Comparison of ENCODE assay signal across 35 mouse cellular contexts in the genomic region with DNA sequence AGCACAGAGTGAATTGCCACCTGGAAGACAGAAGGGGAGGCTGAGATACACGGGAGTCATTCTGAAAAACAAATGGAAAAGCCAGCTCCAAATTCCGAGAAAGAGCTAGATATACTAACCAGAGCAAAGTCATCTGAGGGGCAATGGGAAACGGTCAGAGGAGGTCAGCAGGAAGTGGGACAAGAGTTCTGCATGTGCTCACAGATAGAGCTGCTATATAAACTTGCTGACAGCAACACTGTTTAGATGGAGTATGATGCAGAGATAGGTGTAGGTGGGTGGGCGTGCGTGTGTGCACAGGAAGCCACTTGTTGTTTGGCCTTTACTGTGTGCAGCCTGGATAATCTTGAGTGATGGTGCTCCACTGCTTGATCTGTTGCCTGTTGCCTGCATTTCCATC.
"Had no signal": no experiment of that assay in that cellular context is flagged by ENCODE, and none has a peak within 500 bp of the region (broad histone marks: within the 10 kb centered on the region; RNA-seq: fewer than 3 reads in every experiment).

No protein-coding gene starts in this region.

- DNase-seq: heart, adult 2 months; heart, postnatal 14 days; heart, postnatal 36 days; heart, postnatal 4 days; kidney, adult 11 months; kidney, adult 18-20 months; kidney, adult 2 months; kidney, adult 8-10 months; kidney, adult 9 months; kidney, postnatal 10 days; kidney, postnatal 14 days; kidney, postnatal 25 days; kidney, postnatal 36 days; kidney, postnatal 4 days; layer of hippocampus, adult 9-11 months; layer of hippocampus, postnatal 36 days had no signal

- H3K27me3 ChIP-seq: heart, embryonic 12.5 days; heart, embryonic 13.5 days; heart, embryonic 15.5 days; hindbrain, embryonic 12.5 days; hindbrain, embryonic 13.5 days; hindbrain, embryonic 15.5 days; intestine, embryonic 15.5 days; kidney, embryonic 15.5 days had no signal

- H3K4me1 ChIP-seq: hindbrain, embryonic 12.5 days; hindbrain, embryonic 15.5 days; intestine, embryonic 15.5 days had no signal

- ATAC-seq: hindbrain, embryonic 16.5 days; hindbrain, postnatal 0 days; inflammation-experienced regulatory T-cells, adult 6 months; intestine, embryonic 15.5 days; intestine, embryonic 16.5 days; intestine, postnatal 0 days had no signal

- H3K9ac ChIP-seq: heart, embryonic 12.5 days; heart, embryonic 13.5 days; heart, embryonic 15.5 days; hindbrain, embryonic 12.5 days; hindbrain, embryonic 13.5 days; hindbrain, embryonic 14.5 days; hindbrain, embryonic 15.5 days; intestine, embryonic 15.5 days; kidney, embryonic 15.5 days had no signal

- H3K36me3 ChIP-seq: heart, embryonic 15.5 days; intestine, embryonic 15.5 days had no signal

- H3K4me3 ChIP-seq: heart, adult 2 months; heart, embryonic 10.5 days; heart, embryonic 12.5 days; heart, embryonic 13.5 days; heart, embryonic 15.5 days; hindbrain, embryonic 10.5 days; hindbrain, embryonic 12.5 days; hindbrain, embryonic 13.5 days; hindbrain, embryonic 15.5 days; intestine, embryonic 15.5 days; kidney, embryonic 15.5 days; layer of hippocampus, adult 2 months had no signal

- H3K27ac ChIP-seq: heart, adult 2 months; heart, embryonic 10.5 days; heart, embryonic 13.5 days; heart, embryonic 15.5 days; hindbrain, embryonic 10.5 days; hindbrain, embryonic 12.5 days; hindbrain, embryonic 13.5 days; hindbrain, embryonic 14.5 days; hindbrain, embryonic 15.5 days; hindbrain, postnatal 0 days; intestine, embryonic 15.5 days; kidney, embryonic 15.5 days; kidney, postnatal 0 days; layer of hippocampus, adult 2 months had no signal

- H3K9me3 ChIP-seq: heart, embryonic 10.5 days; heart, embryonic 12.5 days; heart, embryonic 13.5 days; heart, embryonic 15.5 days; hindbrain, embryonic 10.5 days; hindbrain, embryonic 12.5 days; hindbrain, embryonic 13.5 days; hindbrain, embryonic 15.5 days; intestine, embryonic 15.5 days; kidney, embryonic 15.5 days had no signal

- H3K4me2 ChIP-seq: heart, embryonic 11.5 days; heart, embryonic 12.5 days; heart, embryonic 13.5 days; heart, embryonic 15.5 days; hindbrain, embryonic 12.5 days; hindbrain, embryonic 13.5 days; hindbrain, embryonic 14.5 days; hindbrain, embryonic 15.5 days; intestine, embryonic 15.5 days; kidney, embryonic 15.5 days had no signal
